Mouse (Mus musculus) liver, adult 2 months (tissue): ENCODE measurements at regions not wholly inside any gene's neighbourhood (a gene's known extent, or its start where the extent isn't known, plus 50 kb on each side); places are given as distances from the start of the nearest gene placed in this dataset.

Source experiments
- CTCF ChIP-seq: fragments of 200-500 bp; IDR thresholded peaks from 2 replicates; pipeline ENCODE4 v1.5.1; 2011; ENCODE audit warnings: low read depth, low read length, control low read depth
- POLR2A ChIP-seq: fragments of 200-500 bp; IDR thresholded peaks from 2 replicates; pipeline ENCODE4 v1.6.1; 2011; ENCODE audit warnings: low read length, control low read depth; ENCODE audit not compliant: insufficient read depth; ENCODE audit errors: extremely low read depth

GRCm38 (mm10) chr5:119329371-119329770 is 341.1 kb upstream of the Tbx3 start:
- no peak for TF ChIP-seq POLR2A
- no peak for TF ChIP-seq CTCF
